Mouse (Mus musculus): ENCODE measurements around the gene Cdc34.

Gene Cdc34

DNA sequence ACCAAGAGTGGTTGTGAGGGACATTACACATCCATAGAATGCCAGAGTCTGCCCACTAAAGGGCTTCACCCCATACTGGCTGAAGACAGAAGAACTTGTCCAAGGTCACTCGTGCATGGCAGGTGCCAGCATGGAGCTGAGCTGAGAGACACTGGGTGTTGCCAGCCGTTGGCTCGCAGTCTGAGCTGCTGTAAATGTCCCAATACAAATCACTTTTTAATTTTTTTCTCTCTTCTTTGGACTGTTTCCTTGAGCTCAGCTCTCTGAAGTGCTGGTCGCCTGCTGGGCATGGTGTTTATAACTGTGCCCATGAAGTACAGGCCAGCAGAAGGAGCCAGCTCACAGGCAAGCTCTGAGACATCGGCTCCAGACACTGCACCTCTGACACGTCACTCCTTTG is 41.1 kb downstream of the Cdc34 start:
- no peak for DNase-seq

GRCm38 (mm10) chr10:79723692-79724091 is 41.7 kb downstream of the Cdc34 start:
- no peak for DNase-seq

- peak; percentile 65 for DNase-seq
Measured at GRCm38 (mm10) chr10:79726090-79726489, 44.1 kb downstream of the Cdc34 start.

DNA sequence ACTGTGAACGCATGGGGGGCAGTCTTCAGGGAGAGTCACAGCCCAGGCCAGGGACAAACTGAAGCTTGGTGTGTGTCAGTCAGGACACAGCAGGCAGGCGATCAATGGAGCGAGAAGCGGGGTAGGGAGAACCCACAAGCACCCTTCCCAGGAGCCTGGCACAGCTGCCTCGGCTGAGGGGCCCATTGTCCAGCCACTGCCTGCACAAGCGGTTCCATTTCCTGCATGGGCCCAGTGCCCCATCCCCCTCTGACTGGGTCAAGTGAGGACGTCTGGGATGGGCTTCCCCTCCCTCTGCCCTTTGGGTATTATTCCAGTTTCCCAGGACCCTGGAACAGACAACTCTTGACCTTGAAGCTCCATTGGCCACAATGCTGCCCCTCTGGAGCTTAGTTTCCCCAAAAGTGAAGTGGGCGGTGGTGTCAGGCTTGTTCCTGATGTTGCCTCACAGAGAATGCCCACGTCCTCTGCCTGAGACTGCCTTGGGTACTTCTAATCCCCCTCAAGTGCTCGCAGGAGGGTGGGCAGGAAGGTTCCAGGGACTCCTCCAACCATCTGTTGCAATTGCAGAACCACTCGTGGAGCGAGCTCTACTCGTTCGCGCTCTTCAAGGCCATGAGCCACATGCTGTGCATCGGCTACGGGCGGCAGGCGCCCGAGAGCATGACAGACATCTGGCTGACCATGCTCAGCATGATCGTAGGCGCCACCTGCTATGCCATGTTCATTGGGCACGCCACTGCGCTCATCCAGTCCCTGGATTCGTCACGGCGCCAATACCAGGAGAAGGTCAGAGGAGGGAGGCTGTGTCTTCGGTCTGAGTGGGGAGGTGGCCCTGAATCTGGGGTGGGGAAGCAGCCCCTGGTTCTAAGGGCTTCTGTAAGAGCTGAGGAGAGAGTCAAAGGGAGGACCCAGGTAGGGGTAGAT is 46.6 kb downstream of the Cdc34 start:
- DNase-seq: peak; percentile 22

DNA sequence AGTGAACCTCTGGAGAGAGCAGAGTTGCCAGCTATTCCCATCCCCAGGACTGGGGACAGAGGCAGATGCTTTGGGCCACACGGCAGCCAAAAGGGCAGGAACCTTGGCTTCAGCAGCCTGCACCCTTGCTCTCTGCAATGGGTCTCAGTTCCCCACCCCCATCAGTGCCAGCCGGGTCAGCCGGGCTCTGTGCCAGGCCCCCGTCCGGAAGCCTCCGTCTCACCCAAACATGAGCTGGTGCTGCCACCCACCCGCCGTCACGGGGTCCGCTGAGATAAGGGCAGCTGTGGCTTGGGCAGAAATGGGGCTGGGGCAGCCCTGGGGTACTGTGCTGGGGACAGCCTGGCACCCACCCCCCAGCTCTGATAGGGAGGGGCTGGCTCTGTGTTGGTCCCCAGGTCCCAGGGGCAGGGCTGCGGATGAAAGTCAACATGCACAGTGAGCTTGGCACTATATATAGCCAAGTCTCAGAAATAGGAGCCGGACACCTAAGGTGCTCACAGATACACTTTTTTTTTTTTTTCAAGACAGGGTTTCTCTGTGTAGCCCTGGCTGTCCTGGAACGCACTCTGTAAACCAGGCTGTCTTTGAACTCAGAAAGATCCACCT is 47.5 kb downstream of the Cdc34 start:
- DNase-seq: no peak

GRCm38 (mm10) chr10:79732500-79732899 is 50.5 kb downstream of the Cdc34 start:
- DNase-seq: peak; percentile 28

- DNase-seq: no peak
Measured at GRCm38 (mm10) chr10:79733847-79734246, 51.9 kb downstream of the Cdc34 start.

DNA sequence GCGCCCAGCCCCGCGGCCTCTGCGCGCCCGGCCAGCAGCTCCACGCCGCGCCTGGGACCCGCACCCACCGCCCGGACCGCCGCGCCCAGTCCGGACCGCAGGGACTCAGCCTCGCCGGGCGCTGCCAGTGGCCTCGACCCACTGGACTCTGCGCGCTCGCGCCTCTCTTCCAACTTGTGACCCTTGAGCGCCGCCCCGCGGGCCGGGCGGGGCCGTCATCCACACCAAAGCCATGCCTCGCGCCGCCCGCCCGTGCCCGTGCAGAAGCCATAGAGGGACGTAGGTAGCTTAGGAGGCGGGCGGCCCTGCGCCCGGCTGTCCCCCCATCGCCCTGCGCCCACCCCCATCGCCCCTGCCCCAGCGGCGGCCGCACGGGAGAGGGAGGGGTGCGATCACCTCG is 53.4 kb downstream of the Cdc34 start:
- peak; percentile 39 for DNase-seq

GRCm38 (mm10) chr10:79736706-79737105 is 54.7 kb downstream of the Cdc34 start:
- DNase-seq: no peak

Data from retina, postnatal 1 day (tissue).